Mouse (Mus musculus) cerebellum, adult 2 months (tissue): ENCODE measurements at regions not wholly inside any gene's neighbourhood (a gene's known extent, or its start where the extent isn't known, plus 50 kb on each side); places are given as distances from the start of the nearest gene placed in this dataset.

ENCODE experiments used
- CTCF ChIP-seq: fragments of 200-500 bp; IDR thresholded peaks from 2 replicates; pipeline ENCODE4 v1.5.1; 2011; ENCODE audit warnings: low read depth, mild to moderate bottlenecking, control low read depth, low read length, moderate library complexity, borderline replicate concordance; ENCODE audit not compliant: insufficient read depth
- POLR2A ChIP-seq: fragments of 200-500 bp; IDR thresholded peaks from 2 replicates; pipeline ENCODE4 v1.6.1; 2011; ENCODE audit warnings: low read length, control low read depth, borderline replicate concordance; ENCODE audit not compliant: insufficient read depth

GRCm38 (mm10) chr2:173397846-173398331 lies 121.6 kb upstream of the Pmepa1 start:
- TF ChIP-seq CTCF (no peak), POLR2A (no peak)
